Mouse (Mus musculus) lung, embryonic 14.5 days (tissue): ENCODE measurements around the gene Ngfr. TPM values are rescaled to one million over a fixed set of nuclear protein-coding genes. Genes with fewer than 3 reads are reported as not detected.
A peak's percentile ranks its signal among the peaks of the same experiment; 100 is the strongest.

Experiments
- ATAC-seq: fragments of 200-750 bp; cut with Nextera tagmentation; 2 replicates; pipeline ENCODE4 v1.8.0; 2017; ENCODE audit warnings: mild to moderate bottlenecking, moderate TSS enrichment, moderate library complexity; ENCODE audit not compliant: insufficient read depth
- DNase-seq: peaks from one replicate; pipeline ENCODE4 v3.0.0-alpha.2; 2015
- H3K27ac ChIP-seq: fragments of 300-500 bp; sonication (generic); 2 replicates; pipeline ENCODE4 v1.5.1; 2014; ENCODE audit warnings: low read depth, mild to moderate bottlenecking, moderate library complexity
- H3K27me3 ChIP-seq: fragments of 300-500 bp; sonication (generic); 2 replicates; pipeline ENCODE4 v1.6.1; 2014; ENCODE audit warnings: low read length, control low read depth; ENCODE audit not compliant: insufficient read depth
- H3K36me3 ChIP-seq: fragments of 300-500 bp; sonication (generic); 2 replicates; pipeline ENCODE4 v1.6.1; 2014; ENCODE audit warnings: control low read depth; ENCODE audit not compliant: insufficient read depth
- H3K4me1 ChIP-seq: fragments of 300-500 bp; sonication (generic); 2 replicates; pipeline ENCODE4 v1.6.1; 2014; ENCODE audit warnings: antibody characterized with exemption, control low read depth; ENCODE audit not compliant: insufficient read depth
- H3K4me2 ChIP-seq: fragments of 300-500 bp; sonication (generic); 2 replicates; pipeline ENCODE4 v1.6.1; 2014; ENCODE audit warnings: mild to moderate bottlenecking
- H3K4me3 ChIP-seq: fragments of 300-500 bp; sonication (generic); 2 replicates; pipeline ENCODE4 v1.5.1; 2014; ENCODE audit warnings: low read depth, low read length
- H3K9ac ChIP-seq: fragments of 300-500 bp; sonication (generic); 2 replicates; pipeline ENCODE4 v1.6.1; 2014
- H3K9me3 ChIP-seq: fragments of 300-500 bp; sonication (generic); 2 replicates; pipeline ENCODE4 v1.6.1; 2016; ENCODE audit warnings: low read depth, low read length, control low read depth
- CTCF ChIP-seq: IDR thresholded peaks from 2 replicates; pipeline ENCODE4 v1.5.1; 2016; ENCODE audit warnings: antibody characterized with exemption, low read depth
- WGBS: fragments of 180-500 bp; shearing (Covaris S2); extraction: QIAGEN DNeasy Blood & Tissue Kit; methylation state at CpG from one replicate; pipeline ENCODE4 v1.1.7; 2014; 5-methylcytosine and 5-hydroxymethylcytosine counted together
- polyA plus RNA-seq: library from polyadenylated mRNA; unstranded; fragments of >200 nt; fragmentation: Nextera tagmentation; extraction: Ambion mirVana; gene quantifications from 2 replicates; pipeline ENCODE4 v1.2.1, GENCODE M21; 2014

Ngfr gene
- polyA plus RNA-seq, 1 experiment from 2014 or later, result 5.9 TPM

DNA sequence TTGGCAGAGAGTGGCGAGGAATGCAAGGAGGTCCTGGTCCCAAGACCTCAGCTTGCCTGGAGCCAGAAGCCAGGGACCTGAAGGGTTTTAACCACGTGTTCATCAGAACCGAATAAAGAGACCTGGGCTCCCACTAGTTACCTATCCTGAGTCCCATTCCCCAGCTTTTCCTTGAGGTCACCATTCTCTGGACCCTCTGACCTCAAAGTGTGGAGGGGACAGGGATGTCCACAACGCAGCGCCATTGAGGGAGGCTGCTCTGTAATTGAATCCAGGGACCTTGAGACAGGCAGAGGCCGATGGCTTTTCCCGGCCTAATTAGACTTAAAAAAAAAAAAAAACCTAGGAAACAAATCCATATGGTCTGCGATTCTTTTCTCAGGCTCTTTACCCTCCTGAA is 32.3 kb downstream of the Ngfr start:
- 61% methylated on average over 8 of the region's 8 CpGs for WGBS
- no peak for TF ChIP-seq CTCF
- no peak overlapping the region for H3K27ac ChIP-seq
- no peak overlapping the region for H3K9ac ChIP-seq
- ATAC-seq, result no peak
- H3K4me3 ChIP-seq, result no peak overlapping the region
- DNase-seq, result no peak
- no peaks in the 10 kb centered on the region for H3K36me3 ChIP-seq
- H3K9me3 ChIP-seq, result no peaks in the 10 kb centered on the region
- no peaks in the 10 kb centered on the region for H3K4me1 ChIP-seq
- no peaks in the 10 kb centered on the region for H3K27me3 ChIP-seq
- no peak overlapping the region for H3K4me2 ChIP-seq

DNA sequence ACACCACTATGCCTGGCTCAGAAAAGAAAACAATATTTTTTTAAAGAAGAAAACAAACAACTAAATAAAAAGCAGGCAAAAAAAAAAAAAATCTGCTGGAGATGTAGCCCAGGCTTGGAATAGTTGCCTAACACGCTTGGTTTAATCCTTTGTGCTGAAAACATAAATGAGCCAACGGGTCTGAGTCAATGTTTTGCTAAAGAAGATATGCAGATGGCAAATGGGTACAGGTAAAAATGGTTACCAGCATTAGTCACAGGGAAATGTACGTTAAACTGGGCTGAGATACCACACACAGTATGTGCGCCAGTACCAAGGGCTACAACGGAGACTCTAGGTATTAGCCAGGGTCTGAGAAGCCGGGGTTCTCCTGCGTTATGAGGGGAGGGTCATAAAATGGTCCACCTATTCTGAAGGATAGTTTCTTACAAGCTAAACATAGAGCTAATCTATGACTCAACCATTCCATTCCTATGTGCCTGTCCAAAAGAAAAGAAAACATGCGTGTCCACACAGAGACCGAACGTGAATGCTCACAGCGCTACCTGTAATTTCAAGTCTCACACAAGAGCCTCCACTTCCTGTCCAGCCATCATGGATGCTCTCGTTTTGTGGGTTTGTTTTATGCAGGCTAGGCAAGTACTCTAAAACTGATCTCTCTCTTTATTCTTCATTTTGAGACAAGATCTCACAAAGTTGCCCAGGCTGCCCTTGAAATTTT is 37.1 kb downstream of the Ngfr start:
- TF ChIP-seq CTCF, result no peak
- Histone ChIP-seq H3K27ac (no peak overlapping the region), H3K4me2 (no peak overlapping the region), H3K27me3 (no peaks in the 10 kb centered on the region), H3K36me3 (no peaks in the 10 kb centered on the region), H3K9me3 (no peaks in the 10 kb centered on the region), H3K4me1 (no peaks in the 10 kb centered on the region), H3K9ac (no peak overlapping the region), H3K4me3 (no peak overlapping the region)
- DNase-seq, result no peak
- no peak for ATAC-seq
- WGBS, result 85% methylated on average over 12 of the region's 12 CpGs

DNA sequence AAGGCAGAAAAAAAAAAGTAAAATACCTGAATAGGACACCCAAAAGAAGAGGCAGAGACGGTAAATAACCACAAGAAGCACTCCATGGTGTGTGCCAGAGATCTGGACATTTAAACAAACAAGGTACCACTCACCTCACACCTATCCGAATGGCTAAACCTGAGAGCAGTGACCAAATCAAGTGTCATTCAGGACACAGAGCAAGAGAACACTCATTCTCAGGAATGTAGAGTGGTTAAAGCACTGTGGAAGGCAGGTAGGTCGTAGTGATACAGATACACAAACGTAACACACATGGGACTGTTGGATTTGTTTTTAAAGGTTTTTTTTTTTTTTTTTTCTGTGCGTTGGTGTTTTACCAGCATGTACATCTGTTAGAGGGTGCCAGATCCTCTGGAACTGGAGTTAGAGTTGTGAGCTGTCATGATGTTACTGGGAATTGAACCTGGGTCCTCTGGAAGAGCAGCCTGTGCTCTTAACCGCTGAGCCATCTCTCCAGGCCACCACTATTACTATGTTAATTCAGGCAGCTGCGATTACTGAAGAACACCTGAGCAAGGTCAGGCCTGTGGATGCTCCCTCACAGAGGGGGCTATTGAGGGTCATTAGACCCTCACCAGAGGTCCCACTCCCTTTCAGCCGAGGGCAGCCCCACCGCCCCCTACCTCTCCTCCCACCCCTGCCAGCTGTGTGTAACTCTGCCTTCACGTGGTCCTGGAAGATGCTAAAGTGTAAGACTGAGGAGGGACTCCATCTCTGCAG is 41.3 kb downstream of the Ngfr start:
- peaks cover 3% of the 10 kb centered on the region for H3K4me1 ChIP-seq
- WGBS, result 53% methylated on average over 10 of the region's 10 CpGs
- ATAC-seq, result no peak

DNA sequence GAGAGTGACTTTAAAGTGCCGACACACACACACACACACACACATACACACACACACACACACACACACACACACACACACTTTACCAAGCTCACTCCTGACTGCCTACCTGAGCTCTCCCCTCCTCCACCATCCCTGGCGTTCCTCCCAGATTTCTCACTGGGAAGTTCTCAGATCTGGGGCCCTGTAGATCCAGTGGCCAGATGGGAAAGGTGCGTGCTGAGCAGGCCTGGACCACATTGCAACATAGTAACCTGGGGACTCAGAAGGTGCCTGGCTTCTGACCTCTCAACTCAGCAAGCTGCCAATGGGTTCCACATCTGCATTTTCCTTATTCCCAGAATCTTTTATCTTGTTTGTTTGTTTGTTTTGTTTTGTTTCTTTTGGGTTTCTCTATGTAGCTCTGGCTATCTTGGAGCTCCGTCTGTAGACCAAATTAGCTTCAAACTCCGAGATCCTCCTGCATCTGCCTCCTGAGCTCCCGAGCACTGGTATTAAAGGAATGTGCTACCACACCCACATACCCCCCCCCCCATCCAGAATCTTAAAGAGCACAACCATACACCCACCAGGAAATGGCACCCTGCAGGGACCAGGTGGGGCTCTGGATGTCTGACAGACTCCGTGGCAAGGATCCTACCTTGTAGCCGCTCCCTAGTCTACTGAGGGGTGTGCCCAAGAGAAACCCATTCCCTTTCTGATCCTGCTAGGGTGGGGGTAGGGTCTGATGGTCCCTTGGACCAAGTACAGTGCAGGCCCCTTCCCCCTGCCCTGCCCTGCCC is 42.8 kb downstream of the Ngfr start:
- Histone ChIP-seq H3K4me2 (no peak overlapping the region), H3K4me1 (peaks cover 7% of the 10 kb centered on the region), H3K4me3 (no peak overlapping the region), H3K9me3 (no peaks in the 10 kb centered on the region), H3K36me3 (no peaks in the 10 kb centered on the region), H3K9ac (no peak overlapping the region), H3K27ac (no peak overlapping the region), H3K27me3 (no peaks in the 10 kb centered on the region)
- ATAC-seq, result no peak
- no peak for TF ChIP-seq CTCF
- DNase-seq, result no peak
- WGBS, result 75% methylated on average over 8 of the region's 8 CpGs

More for the DNA sequence above, 41.3 kb downstream of the Ngfr start:
- Histone ChIP-seq H3K36me3 (no peaks in the 10 kb centered on the region), H3K4me2 (no peak overlapping the region), H3K27ac (no peak overlapping the region), H3K9ac (no peak overlapping the region), H3K4me3 (no peak overlapping the region), H3K27me3 (no peaks in the 10 kb centered on the region), H3K9me3 (no peaks in the 10 kb centered on the region)
- TF ChIP-seq CTCF, result no peak
- no peak for DNase-seq

DNA sequence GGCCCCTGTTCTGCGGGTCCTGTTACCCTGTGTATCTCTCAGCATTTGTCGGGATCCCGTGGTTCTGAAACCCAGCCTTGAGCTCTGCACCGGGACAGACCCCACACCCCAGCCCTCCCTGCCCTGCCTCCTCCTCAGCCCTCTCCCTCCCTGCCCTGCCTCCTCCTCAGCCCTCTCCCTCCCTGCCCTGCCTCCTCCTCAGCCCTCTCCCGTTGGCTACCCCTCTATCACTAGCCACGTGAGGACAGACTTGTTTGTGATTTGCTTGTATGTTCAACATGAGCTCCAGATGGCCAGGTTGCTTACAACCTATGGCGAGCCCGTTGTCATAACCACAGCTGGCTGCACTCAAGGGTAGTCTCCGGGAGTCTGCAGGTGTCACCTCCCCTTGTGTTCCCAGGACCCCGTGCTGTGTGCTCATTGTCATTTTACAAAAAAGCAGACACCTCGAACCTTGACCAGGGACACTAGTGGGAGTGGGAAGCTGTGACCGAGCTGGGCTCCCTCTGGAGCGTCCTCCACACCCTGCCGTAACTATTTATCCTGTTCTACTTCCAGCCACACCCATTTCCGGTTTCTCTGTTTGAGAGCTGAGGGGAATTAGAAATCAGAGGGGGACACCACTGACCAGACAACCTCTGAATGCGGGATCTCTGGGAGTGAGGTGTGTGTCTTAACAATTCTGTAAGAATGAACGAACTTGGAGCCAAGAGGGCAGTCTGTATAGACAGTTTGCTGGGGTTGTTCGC is 46.7 kb downstream of the Ngfr start:
- peak; percentile 43 for DNase-seq
- Histone ChIP-seq H3K4me1 (peaks cover 7% of the 10 kb centered on the region), H3K27ac (no peak overlapping the region), H3K9ac (no peak overlapping the region; the same call in 1 of the 2 replicates), H3K9me3 (no peaks in the 10 kb centered on the region), H3K4me3 (no peak overlapping the region), H3K4me2 (peak overlapping the region; percentile 31), H3K36me3 (no peaks in the 10 kb centered on the region), H3K27me3 (no peaks in the 10 kb centered on the region)
- TF ChIP-seq CTCF, result no peak
- 0 out of 2 replicates have a peak, but pooled peaks have one; percentile 56 for ATAC-seq
- 15% methylated on average over 18 of the region's 18 CpGs for WGBS

DNA sequence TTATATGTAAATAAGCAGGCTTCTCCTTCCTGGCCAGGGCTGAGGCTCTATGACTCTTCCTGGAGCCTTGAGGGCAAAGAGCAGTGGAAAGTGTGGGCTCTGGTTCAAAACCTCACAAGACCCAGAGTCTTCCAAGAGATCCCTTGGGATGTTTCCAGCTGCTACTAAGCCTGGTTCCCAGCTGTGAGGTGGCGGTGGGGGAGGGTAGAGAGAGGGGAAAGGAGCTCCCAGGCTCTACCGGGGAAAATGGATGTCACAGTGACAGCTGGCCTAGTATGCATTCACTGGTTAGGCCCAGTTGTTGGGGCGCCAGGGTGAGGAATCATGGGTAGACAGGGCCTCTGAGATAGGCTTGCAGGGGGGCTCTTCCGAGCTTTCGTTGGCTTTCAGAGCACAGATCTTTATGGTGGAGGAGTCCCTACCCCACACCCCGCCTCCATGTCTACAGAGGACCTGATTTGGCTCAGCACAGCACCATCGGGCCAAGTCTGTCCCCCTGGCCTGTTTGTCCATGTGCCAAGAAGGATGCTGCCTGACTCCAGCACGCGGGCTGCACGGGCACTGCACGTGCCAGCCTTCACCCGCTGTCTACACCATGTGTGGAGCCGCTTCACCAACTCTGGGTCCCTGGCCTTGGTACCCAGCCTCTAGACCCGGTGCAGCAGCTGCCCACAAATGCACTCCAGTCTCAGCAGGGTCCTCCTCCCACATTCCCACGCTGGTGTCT is 49.0 kb downstream of the Ngfr start:
- 65% methylated on average over 15 of the region's 15 CpGs for WGBS
- no peak for ATAC-seq
- H3K9me3 ChIP-seq, result no peaks in the 10 kb centered on the region
- no peaks in the 10 kb centered on the region for H3K27me3 ChIP-seq
- peak; percentile 70 for DNase-seq
- no peaks in the 10 kb centered on the region for H3K36me3 ChIP-seq
- no peak overlapping the region for H3K27ac ChIP-seq
- H3K4me2 ChIP-seq, result no peak overlapping the region
- H3K4me3 ChIP-seq, result no peak overlapping the region
- TF ChIP-seq CTCF, result no peak
- peaks cover 7% of the 10 kb centered on the region for H3K4me1 ChIP-seq
- no peak overlapping the region for H3K9ac ChIP-seq
